Mouse (Mus musculus) gastrocnemius, postnatal 14 days (tissue): ENCODE measurements around the gene Slc22a16. TPM values are rescaled to one million over a fixed set of nuclear protein-coding genes. Genes with fewer than 3 reads are reported as not detected.
"Not testable (repeated sequence)": the region's sequence is repeated elsewhere in the genome, so short reads cannot be mapped to it uniquely, and the experiment has no call there.

Source experiments
- DNase-seq: peaks from one replicate; pipeline ENCODE4 v3.0.0; 2021; ENCODE audit warnings: mixed read lengths
- intact Hi-C: fragments of 180-260 bp; cut with DNase I; formaldehyde crosslinking; loops from one replicate; pipeline ENCODE4 v1.15.1; 2025; ENCODE audit warnings: low total_unique reads
- long read RNA-seq, 2 experiments: library from polyadenylated mRNA; stranded (forward); transcript quantifications; one replicate each; pipeline ENCODE4 v2.0.0; 2021
- total RNA-seq, 2 experiments: library from RNA; stranded (reverse); gene quantifications; 2 replicates each; pipeline ENCODE4 v1.2.3; 2021

Slc22a16 gene
- not detected for total RNA-seq
- long read RNA-seq, experiment 1: 0 reads
- long read RNA-seq, experiment 2: 0 reads

GRCm38 (mm10) chr10:40570036-40570435 is at the start of gene Slc22a16:
Gene Slc22a16 (plus strand): TSS chr10:40570336.
- intact Hi-C loops: no loop called here
- no peak for DNase-seq

GRCm38 (mm10) chr10:40521579-40521978 is 48.6 kb upstream of the Slc22a16 start:
- intact Hi-C loops: loop anchor here (10.0 kb wide), 1 partner anchor 147 kb away; no protein-coding TSS in a partner anchor
- DNase-seq: no peak

GRCm38 (mm10) chr10:40523312-40523975 is 46.7 kb upstream of the Slc22a16 start:
- no peak for DNase-seq
- intact Hi-C loops: loop anchor here (10.0 kb wide), 1 partner anchor 149 kb away; no protein-coding TSS in a partner anchor

GRCm38 (mm10) chr10:40524032-40524806 is 45.9 kb upstream of the Slc22a16 start:
- DNase-seq: no peak
- intact Hi-C loops: loop anchor here (2.0 to 10.0 kb wide), 2 partner anchors 149 to 263 kb away; no protein-coding TSS in a partner anchor

GRCm38 (mm10) chr10:40524991-40525390 is 45.1 kb upstream of the Slc22a16 start:
- DNase-seq: no peak
- intact Hi-C loops: loop anchor here (2.0 to 10.0 kb wide), 2 partner anchors 150 to 264 kb away; no protein-coding TSS in a partner anchor

GRCm38 (mm10) chr10:40525616-40526155 is 44.5 kb upstream of the Slc22a16 start:
- DNase-seq: no peak
- intact Hi-C loops: loop anchor here (2.0 to 10.0 kb wide), 2 partner anchors 151 to 265 kb away; no protein-coding TSS in a partner anchor

GRCm38 (mm10) chr10:40526301-40526761 is 43.8 kb upstream of the Slc22a16 start:
- intact Hi-C loops: loop anchor here (10.0 kb wide), 1 partner anchor 152 kb away; no protein-coding TSS in a partner anchor
- DNase-seq: no peak

- intact Hi-C loops: loop anchor here (10.0 kb wide), 1 partner anchor 152 kb away; no protein-coding TSS in a partner anchor
- DNase-seq: no peak
These were observed 43.1 kb upstream of the Slc22a16 start for GRCm38 (mm10) chr10:40526986-40527385.

- intact Hi-C loops: loop anchor here (10.0 kb wide), 1 partner anchor 153 kb away; no protein-coding TSS in a partner anchor
- no peak for DNase-seq
These were observed 42.6 kb upstream of the Slc22a16 start for GRCm38 (mm10) chr10:40527573-40527972.

GRCm38 (mm10) chr10:40528668-40529067 is 41.5 kb upstream of the Slc22a16 start:
- intact Hi-C loops: loop anchor here (10.0 kb wide), 1 partner anchor 154 kb away; no protein-coding TSS in a partner anchor
- DNase-seq: no peak

GRCm38 (mm10) chr10:40529617-40530016 is 40.5 kb upstream of the Slc22a16 start:
- intact Hi-C loops: loop anchor here (10.0 kb wide), 1 partner anchor 155 kb away; no protein-coding TSS in a partner anchor
- peak; percentile 23 for DNase-seq

GRCm38 (mm10) chr10:40530661-40531060 is 39.5 kb upstream of the Slc22a16 start:
- intact Hi-C loops: no loop called here
- no peak for DNase-seq

- not testable (repeated sequence) for DNase-seq
These were observed 37.5 kb upstream of the Slc22a16 start for GRCm38 (mm10) chr10:40532586-40532985.

GRCm38 (mm10) chr10:40541351-40541750 is 28.8 kb upstream of the Slc22a16 start:
- no peak for DNase-seq
- intact Hi-C loops: no loop called here

More at GRCm38 (mm10) chr10:40532586-40532985, 37.5 kb upstream of the Slc22a16 start:
- intact Hi-C loops: not testable (repeated sequence)

GRCm38 (mm10) chr10:40549317-40549716 is 20.8 kb upstream of the Slc22a16 start:
- intact Hi-C loops: no loop called here
- DNase-seq: no peak

- intact Hi-C loops: no loop called here
- DNase-seq: no peak
These were observed 18.3 kb upstream of the Slc22a16 start for GRCm38 (mm10) chr10:40551801-40552200.

GRCm38 (mm10) chr10:40565695-40566094 is 4.4 kb upstream of the Slc22a16 start:
- DNase-seq, intact Hi-C loops: not testable (repeated sequence)

- no peak for DNase-seq
- intact Hi-C loops: no loop called here
These were observed 5.9 kb downstream of the Slc22a16 start for GRCm38 (mm10) chr10:40575912-40576634.
